Mouse (Mus musculus) bone marrow, adult 2 months (tissue): ENCODE measurements around the gene Pdlim5.

Source experiments
- CTCF ChIP-seq: fragments of 200-500 bp; IDR thresholded peaks from 2 replicates; pipeline ENCODE4 v1.5.1; 2011; ENCODE audit warnings: low read length, control low read depth; ENCODE audit not compliant: control insufficient read depth, insufficient read depth
- POLR2A ChIP-seq: fragments of 200-500 bp; IDR thresholded peaks from 2 replicates; pipeline ENCODE4 v1.6.1; 2011; ENCODE audit warnings: low read depth, mild to moderate bottlenecking, control low read depth, low read length, borderline replicate concordance; ENCODE audit not compliant: control insufficient read depth

DNA sequence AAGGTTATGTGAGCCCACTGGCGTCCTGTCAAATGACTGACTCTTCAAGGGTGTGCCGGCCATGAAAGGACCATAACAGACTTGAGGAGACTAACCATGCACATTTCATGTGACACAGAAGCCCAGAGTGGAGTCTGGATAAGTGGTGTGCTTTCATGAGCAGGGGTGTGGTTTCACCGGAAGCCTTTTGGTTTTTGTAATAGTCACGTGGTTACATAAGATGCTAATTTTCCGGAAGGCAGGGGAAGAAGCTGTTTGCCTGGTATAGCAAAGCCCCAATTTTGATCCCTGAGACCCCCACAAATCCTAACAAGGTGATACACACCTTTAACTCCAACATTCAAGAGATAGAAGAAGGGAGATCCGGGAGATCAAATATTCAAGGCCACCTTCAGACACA lies 188.0 kb downstream of the Pdlim5 start:
- TF ChIP-seq CTCF (no peak), POLR2A (no peak)
